Mouse (Mus musculus) adrenal gland, adult 10 weeks (tissue): ENCODE results near the gene Olfr710. TPM values are rescaled to one million over a fixed set of nuclear protein-coding genes. Genes with fewer than 3 reads are reported as not detected.

Source experiments
- polyA plus RNA-seq: library from polyadenylated mRNA; stranded (reverse); fragments of 350-450 nt; fragmentation: Illumina TruSeq; extraction: RNeasy Lipid Tissue Mini Kit (QIAGEN cat#74804); gene quantifications from one replicate; pipeline ENCODE4 v1.2.3, GENCODE M21; 2014; ENCODE audit warnings: low read depth, low replicate concordance

Olfr710 gene
- polyA plus RNA-seq: not detected

GRCm38 (mm10) chr7:106948212-106948611, at the start of gene Olfr710:
Olfr710 (minus strand) TSS chr7:106948312.

GRCm38 (mm10) chr7:106975353-106975752, 27.2 kb upstream of the Olfr710 start, which contains the start of gene Olfr711:
Olfr711 (minus strand) TSS chr7:106975453.

DNA sequence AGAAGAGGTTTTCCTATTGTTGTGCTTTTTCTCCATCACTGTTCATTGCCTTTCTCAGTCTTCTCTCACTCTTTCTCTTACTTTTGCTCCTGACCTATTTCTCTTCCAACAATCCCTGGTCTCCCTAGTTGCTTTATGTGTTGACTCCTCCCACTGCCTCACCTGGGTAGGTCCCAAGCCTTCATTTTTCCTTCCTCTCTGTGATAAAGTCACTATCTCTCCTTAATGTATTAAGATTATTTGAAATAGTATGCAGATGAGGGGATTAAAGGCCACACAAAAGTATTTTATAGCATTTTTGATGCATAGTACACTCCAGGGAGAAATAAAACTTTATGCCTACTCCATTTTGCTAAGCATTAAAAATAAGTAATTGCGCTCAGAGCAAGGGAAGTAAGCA, 15.7 kb upstream of the Olfr710 start, which contains the start of gene Olfr6:
Olfr6 (minus strand) TSS at position 101 of the 400 bp plus-strand sequence.

DNA sequence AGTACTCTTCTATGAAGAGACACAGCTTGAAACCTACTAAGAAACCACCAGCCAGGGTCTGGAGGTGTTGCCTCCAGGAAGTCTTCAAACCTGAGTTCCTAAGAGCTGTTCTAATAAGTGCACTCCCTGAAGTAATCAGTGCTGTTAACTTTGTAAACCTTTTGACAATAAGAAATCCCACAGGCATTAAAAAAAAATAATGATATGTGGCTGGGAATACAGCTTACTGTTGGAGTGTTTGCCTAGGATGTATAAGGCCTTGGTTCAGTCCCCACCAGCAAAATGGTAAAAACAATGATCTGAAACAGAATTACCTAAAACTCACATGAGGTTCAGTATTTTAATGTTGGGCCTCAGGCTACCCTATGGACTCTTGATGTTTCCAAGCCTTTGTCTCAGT, 16.0 kb downstream of the Olfr710 start, which contains the start of gene Olfr709-ps1:
Olfr709-ps1 (minus strand) TSS at position 101 of the 400 bp plus-strand sequence.

DNA sequence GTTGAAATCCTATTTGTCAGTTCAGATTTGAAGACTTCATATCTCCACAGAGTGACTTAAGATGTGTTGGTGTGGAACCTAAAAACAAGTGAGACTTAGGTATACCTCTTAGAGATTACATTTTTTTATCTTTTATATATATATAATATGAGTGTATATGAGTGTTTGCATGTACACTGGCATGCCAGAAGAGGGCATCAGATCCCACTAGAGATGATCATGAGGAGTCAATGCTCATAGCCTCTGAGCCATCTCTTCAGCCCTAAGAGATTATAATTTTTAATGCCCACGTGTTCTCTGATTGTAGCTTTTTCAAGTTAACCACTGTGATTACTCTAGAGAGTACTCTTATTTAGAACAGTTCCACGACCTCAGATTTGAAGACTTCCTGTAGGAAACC, 40.4 kb downstream of the Olfr710 start, which contains the start of gene Olfr1532-ps1:
Olfr1532-ps1 (plus strand) TSS at position 326 of the 400 bp plus-strand sequence.

GRCm38 (mm10) chr7:106901141-106901540, 47.0 kb downstream of the Olfr710 start, which contains the start of gene Olfr707:
Olfr707 (minus strand) TSS chr7:106901241.

Other genes with a start within 250 kb of the Olfr710 start
- gene Olfr695, start 231.9 kb downstream of the Olfr710 start, polyA plus RNA-seq: not detected
- not detected for gene Olfr697, start 205.9 kb downstream of the Olfr710 start, polyA plus RNA-seq
- gene Olfr698, start 192.9 kb downstream of the Olfr710 start, polyA plus RNA-seq: not detected
- gene Olfr699, start 155.1 kb downstream of the Olfr710 start, polyA plus RNA-seq: not detected
- gene Olfr700, start 139.5 kb downstream of the Olfr710 start, polyA plus RNA-seq: not detected
- gene Olfr701, start 134.2 kb downstream of the Olfr710 start, polyA plus RNA-seq: not detected
- not detected for gene Olfr702, start 114.4 kb downstream of the Olfr710 start, polyA plus RNA-seq
- not detected for gene Olfr703, start 105.0 kb downstream of the Olfr710 start, polyA plus RNA-seq
- not detected for gene Olfr704, start 85.1 kb downstream of the Olfr710 start, polyA plus RNA-seq
- not detected for gene Olfr705, start 71.4 kb downstream of the Olfr710 start, polyA plus RNA-seq
- not detected for gene Olfr706, start 60.1 kb downstream of the Olfr710 start, polyA plus RNA-seq
- not detected for gene Olfr707, start 47.1 kb downstream of the Olfr710 start, polyA plus RNA-seq
- gene Olfr1532-ps1, start 40.3 kb downstream of the Olfr710 start, polyA plus RNA-seq: not detected
- not detected for gene Olfr709-ps1, start 16.1 kb downstream of the Olfr710 start, polyA plus RNA-seq
- gene Olfr6, start 15.6 kb upstream of the Olfr710 start, polyA plus RNA-seq: not detected
- gene Olfr711, start 27.1 kb upstream of the Olfr710 start, polyA plus RNA-seq: not detected
- gene Olfr2, start 57.8 kb upstream of the Olfr710 start, polyA plus RNA-seq: not detected
- gene Olfr713, start 82.9 kb upstream of the Olfr710 start, polyA plus RNA-seq: not detected
- not detected for gene Olfr714, start 122.7 kb upstream of the Olfr710 start, polyA plus RNA-seq
- gene Olfr17, start 144.9 kb upstream of the Olfr710 start, polyA plus RNA-seq: not detected
- not detected for gene Olfr715b, start 162.1 kb upstream of the Olfr710 start, polyA plus RNA-seq
- not detected for gene Olfr715, start 182.8 kb upstream of the Olfr710 start, polyA plus RNA-seq
- gene Olfr716, start 190.0 kb upstream of the Olfr710 start, polyA plus RNA-seq: not detected
- not detected for gene Nlrp14, start 218.7 kb upstream of the Olfr710 start, polyA plus RNA-seq